Mouse (Mus musculus): Measurements from ENCODE around the gene Adgre5. TPM values are rescaled to one million over a fixed set of nuclear protein-coding genes. Genes with fewer than 3 reads are reported as not detected.
A peak's percentile ranks its signal among the peaks of the same experiment; 100 is the strongest.

Gene Adgre5
- polyA plus RNA-seq (2012; rRNA removed) = 70.1 and 76.9 TPM in 2 replicates
- polyA plus RNA-seq (2014; fragmentation: Nextera tagmentation; extraction: Ambion mirVana) = 45.2 and 50.4 TPM in 2 replicates

DNA sequence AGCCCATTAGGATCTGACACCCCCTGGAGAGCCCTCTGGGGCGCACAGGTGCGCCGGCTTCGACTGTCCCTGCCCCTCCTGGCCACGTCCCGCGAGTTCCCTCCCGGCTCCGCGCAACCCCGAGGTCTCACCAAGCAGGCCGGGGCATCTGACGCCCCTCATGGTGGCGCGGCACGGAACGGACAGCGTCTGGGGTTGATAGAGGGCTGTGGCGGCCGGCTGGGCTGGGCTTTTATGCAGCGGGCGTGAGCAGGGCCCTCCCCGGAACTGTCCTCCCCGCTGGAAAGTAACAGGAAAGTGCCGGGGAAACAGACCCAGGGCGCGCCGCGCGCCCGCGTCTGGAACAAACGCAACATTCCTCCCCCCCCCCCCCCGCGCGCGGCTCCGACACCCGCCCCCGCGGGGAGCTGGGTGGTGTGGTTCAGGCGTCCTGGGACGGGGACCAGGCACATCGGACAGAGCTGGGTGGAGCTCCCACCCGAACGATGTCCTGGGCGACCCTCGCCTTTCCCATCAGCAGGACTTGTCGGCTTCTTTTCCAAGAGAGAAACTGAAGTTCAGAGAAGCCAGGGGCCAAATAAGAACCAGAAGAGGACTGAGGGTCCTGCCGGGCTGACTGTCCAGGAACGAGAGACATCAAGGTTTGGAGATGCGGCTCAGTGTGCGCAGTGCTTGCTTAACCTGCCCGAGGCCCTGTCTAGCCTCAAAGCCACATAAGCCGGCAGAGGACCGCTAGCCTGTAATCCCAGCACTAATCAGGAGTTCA, at the start of gene Adgre5:
Adgre5 (minus strand) TSS at position 351 of the 766 bp plus-strand sequence.
- H3K4me1 ChIP-seq (ENCODE audit: control insufficient read depth, insufficient read depth, low read length) = peaks cover 31% of the 10 kb centered on the region
- DNase-seq (ENCODE audit: low spot score) (peak; percentile 59), ATAC-seq (ENCODE audit: low FRiP score, low read depth) (peak; percentile 66)
- H3K4me3 ChIP-seq (replicated peaks; ENCODE audit: low read length) = peak within 1 kb of the TSS; percentile 46
- H3K9ac ChIP-seq (ENCODE audit: low read depth, low read length, severe bottlenecking) = peak within 1 kb of the TSS; percentile 68
- peak within 1 kb of the TSS; percentile 59; the same call in 1 of the 2 replicates for H3K27ac ChIP-seq (replicated peaks; ENCODE audit: low read depth, low read length)
- no peaks in the 10 kb centered on the region for H3K36me3 ChIP-seq (ENCODE audit: control insufficient read depth, insufficient read depth, low read length)
- no peaks in the 10 kb centered on the region for H3K27me3 ChIP-seq (ENCODE audit: control insufficient read depth, insufficient read depth, low read length)
- no peaks in the 10 kb centered on the region for H3K9me3 ChIP-seq (ENCODE audit: control insufficient read depth, low read length)
- TF ChIP-seq POLR2A (IDR thresholded peaks at IDR 0.05; ENCODE audit: borderline replicate concordance, extremely low read depth, insufficient read depth, insufficient read length) = no peak
- WGBS = 2% methylated on average over 36 of the region's 56 CpGs
- peak within 1 kb of the TSS; percentile 70 for H3K4me2 ChIP-seq (replicated peaks; ENCODE audit: low read depth, low read length, severe bottlenecking)

DNA sequence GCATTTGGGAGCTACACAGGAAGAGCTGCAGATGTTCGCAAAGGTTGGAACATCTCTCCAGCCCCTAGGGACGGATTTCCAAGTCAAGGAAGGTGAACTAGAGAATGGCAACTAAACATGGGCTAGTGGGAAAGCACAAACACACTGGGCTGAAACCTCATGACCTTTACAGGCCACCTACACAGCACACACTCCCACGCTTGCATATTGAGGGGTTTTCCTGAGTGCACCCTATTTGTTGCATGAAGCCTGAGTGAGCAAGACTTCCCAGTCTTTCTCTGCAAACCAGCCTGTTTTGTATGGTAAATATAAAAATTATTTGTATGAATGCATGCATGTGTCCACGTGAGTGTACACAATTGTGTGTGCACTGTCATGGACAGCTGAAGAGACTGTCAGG, 48.7 kb upstream of the Adgre5 start:
- Histone ChIP-seq H3K9me3 (ENCODE audit: control insufficient read depth, low read length) (no peaks in the 10 kb centered on the region), H3K4me1 (ENCODE audit: control insufficient read depth, insufficient read depth, low read length) (no peaks in the 10 kb centered on the region), H3K9ac (ENCODE audit: low read depth, low read length, severe bottlenecking) (no peak overlapping the region), H3K27ac (replicated peaks; ENCODE audit: low read depth, low read length) (no peak overlapping the region), H3K27me3 (ENCODE audit: control insufficient read depth, insufficient read depth, low read length) (no peaks in the 10 kb centered on the region), H3K4me2 (replicated peaks; ENCODE audit: low read depth, low read length, severe bottlenecking) (no peak overlapping the region), H3K4me3 (replicated peaks; ENCODE audit: low read length) (no peak overlapping the region), H3K36me3 (ENCODE audit: control insufficient read depth, insufficient read depth, low read length) (no peaks in the 10 kb centered on the region)
- no peak for DNase-seq (ENCODE audit: low spot score)
- 79% methylated on average over 4 of the region's 4 CpGs for WGBS
- no peak for TF ChIP-seq POLR2A (IDR thresholded peaks at IDR 0.05; ENCODE audit: borderline replicate concordance, extremely low read depth, insufficient read depth, insufficient read length)
- no peak for ATAC-seq (ENCODE audit: low FRiP score, low read depth)

DNA sequence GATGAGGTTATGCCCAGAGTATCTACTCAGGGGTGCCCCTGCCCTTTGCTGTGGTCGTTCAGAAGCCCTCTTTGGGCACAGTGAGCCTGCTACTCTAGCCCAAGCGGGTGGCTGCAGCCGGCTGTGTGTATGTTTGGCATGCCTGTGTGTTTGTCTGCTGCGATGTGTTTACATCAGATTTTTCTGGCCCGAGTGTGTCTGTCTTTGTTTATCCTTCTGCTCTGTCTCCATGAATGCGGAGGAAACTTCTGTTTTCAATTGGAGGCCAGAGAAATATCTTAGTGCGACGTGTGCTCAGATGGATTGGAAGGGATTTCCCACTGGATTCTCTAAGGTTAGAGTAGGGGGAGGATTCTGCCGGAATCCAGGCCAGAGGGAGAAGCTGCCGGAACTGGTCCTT, 43.9 kb upstream of the Adgre5 start:
- ATAC-seq (ENCODE audit: low FRiP score, low read depth) (no peak), DNase-seq (ENCODE audit: low spot score) (no peak)
- Histone ChIP-seq H3K4me1 (ENCODE audit: control insufficient read depth, insufficient read depth, low read length) (no peaks in the 10 kb centered on the region), H3K27ac (replicated peaks; ENCODE audit: low read depth, low read length) (no peak overlapping the region), H3K9me3 (ENCODE audit: control insufficient read depth, low read length) (no peaks in the 10 kb centered on the region), H3K27me3 (ENCODE audit: control insufficient read depth, insufficient read depth, low read length) (no peaks in the 10 kb centered on the region), H3K36me3 (ENCODE audit: control insufficient read depth, insufficient read depth, low read length) (no peaks in the 10 kb centered on the region), H3K4me3 (replicated peaks; ENCODE audit: low read length) (no peak overlapping the region), H3K9ac (ENCODE audit: low read depth, low read length, severe bottlenecking) (no peak overlapping the region), H3K4me2 (replicated peaks; ENCODE audit: low read depth, low read length, severe bottlenecking) (no peak overlapping the region)
- no peak for TF ChIP-seq POLR2A (IDR thresholded peaks at IDR 0.05; ENCODE audit: borderline replicate concordance, extremely low read depth, insufficient read depth, insufficient read length)
- 65% methylated on average over 10 of the region's 10 CpGs for WGBS

DNA sequence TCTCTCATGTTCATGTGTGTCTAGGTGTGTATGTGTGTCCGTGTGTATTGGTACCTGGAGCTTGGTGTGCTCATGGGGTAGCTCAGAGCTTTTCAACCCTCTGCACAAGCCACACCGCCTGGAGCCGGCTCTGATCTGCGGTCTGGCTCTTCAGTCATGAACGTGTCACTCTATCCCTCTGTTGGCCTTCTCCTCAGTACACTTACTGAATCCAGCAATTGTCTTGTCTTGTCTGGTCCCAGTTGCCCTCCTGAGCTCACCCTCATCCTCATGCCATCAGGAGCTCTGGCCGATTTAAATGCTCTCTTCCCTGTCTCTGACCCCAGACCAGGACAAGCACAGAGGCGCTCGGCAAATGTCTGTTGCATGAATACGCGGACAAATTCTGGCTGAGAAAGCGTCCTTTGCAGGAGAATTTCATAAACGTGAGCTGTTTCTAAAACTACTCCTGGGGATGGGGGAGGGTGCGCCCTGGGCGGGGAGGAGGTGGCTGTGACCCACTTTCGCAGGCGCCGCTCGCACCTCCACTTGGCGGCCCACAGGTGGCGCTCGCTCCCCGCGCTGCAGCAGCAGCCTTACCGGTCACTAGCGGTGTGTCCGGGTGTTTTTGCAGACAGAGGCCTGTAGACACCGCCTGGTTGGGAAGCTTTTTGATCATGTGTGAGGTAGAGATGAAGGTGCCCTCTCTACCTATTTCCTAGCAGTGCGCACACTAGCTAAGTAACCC, 41.9 kb upstream of the Adgre5 start:
- Histone ChIP-seq H3K4me1 (ENCODE audit: control insufficient read depth, insufficient read depth, low read length) (no peaks in the 10 kb centered on the region), H3K9ac (ENCODE audit: low read depth, low read length, severe bottlenecking) (no peak overlapping the region), H3K4me3 (replicated peaks; ENCODE audit: low read length) (no peak overlapping the region), H3K4me2 (replicated peaks; ENCODE audit: low read depth, low read length, severe bottlenecking) (peak overlapping the region; percentile 26), H3K9me3 (ENCODE audit: control insufficient read depth, low read length) (no peaks in the 10 kb centered on the region), H3K36me3 (ENCODE audit: control insufficient read depth, insufficient read depth, low read length) (no peaks in the 10 kb centered on the region), H3K27ac (replicated peaks; ENCODE audit: low read depth, low read length) (no peak overlapping the region), H3K27me3 (ENCODE audit: control insufficient read depth, insufficient read depth, low read length) (no peaks in the 10 kb centered on the region)
- WGBS = 16% methylated on average over 28 of the region's 28 CpGs
- TF ChIP-seq POLR2A (IDR thresholded peaks at IDR 0.05; ENCODE audit: borderline replicate concordance, extremely low read depth, insufficient read depth, insufficient read length) = no peak
- ATAC-seq (ENCODE audit: low FRiP score, low read depth) = peak; percentile 80
- peak; percentile 57 for DNase-seq (ENCODE audit: low spot score)

DNA sequence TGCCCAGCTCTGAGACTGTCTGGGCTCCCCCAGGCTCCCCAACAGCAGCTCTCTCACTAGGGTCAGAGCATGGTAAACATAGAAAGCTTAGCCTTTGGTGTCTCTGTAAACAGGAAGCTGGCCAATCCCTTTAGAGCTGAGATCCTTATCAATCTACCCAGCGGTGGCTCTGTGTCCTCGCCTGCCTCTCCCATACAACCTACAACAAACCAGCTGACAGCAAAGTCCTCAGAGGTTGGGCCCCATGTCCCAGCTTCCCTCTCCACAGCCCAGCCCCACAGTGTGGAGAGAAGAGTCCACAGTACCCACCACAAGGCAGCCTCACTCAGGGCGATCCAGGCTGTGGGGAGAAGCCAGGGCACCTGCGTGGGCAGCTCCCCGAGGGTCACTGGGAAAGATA, 38.5 kb upstream of the Adgre5 start:
- H3K4me2 ChIP-seq (replicated peaks; ENCODE audit: low read depth, low read length, severe bottlenecking) = no peak overlapping the region
- 45% methylated on average over 5 of the region's 5 CpGs for WGBS
- no peak for ATAC-seq (ENCODE audit: low FRiP score, low read depth)
- no peaks in the 10 kb centered on the region for H3K36me3 ChIP-seq (ENCODE audit: control insufficient read depth, insufficient read depth, low read length)
- no peak overlapping the region for H3K27ac ChIP-seq (replicated peaks; ENCODE audit: low read depth, low read length)
- H3K9me3 ChIP-seq (ENCODE audit: control insufficient read depth, low read length) = no peaks in the 10 kb centered on the region
- no peak overlapping the region for H3K4me3 ChIP-seq (replicated peaks; ENCODE audit: low read length)
- no peak overlapping the region for H3K9ac ChIP-seq (ENCODE audit: low read depth, low read length, severe bottlenecking)
- no peak for DNase-seq (ENCODE audit: low spot score)
- no peak for TF ChIP-seq POLR2A (IDR thresholded peaks at IDR 0.05; ENCODE audit: borderline replicate concordance, extremely low read depth, insufficient read depth, insufficient read length)
- H3K4me1 ChIP-seq (ENCODE audit: control insufficient read depth, insufficient read depth, low read length) = no peaks in the 10 kb centered on the region
- H3K27me3 ChIP-seq (ENCODE audit: control insufficient read depth, insufficient read depth, low read length) = no peaks in the 10 kb centered on the region

Data from limb, embryonic 14.5 days (tissue).